Mouse (Mus musculus) cortical plate, adult 2 months (tissue): Measurements from ENCODE around the gene 6430571L13Rik.

Experiments
- CTCF ChIP-seq: fragments of 200-500 bp; IDR thresholded peaks from 2 replicates; pipeline ENCODE4 v1.5.1; 2011; ENCODE audit warnings: mild to moderate bottlenecking, control low read depth, low read length; ENCODE audit not compliant: insufficient read depth; ENCODE audit errors: extremely low read depth
- POLR2A ChIP-seq: fragments of 200-500 bp; IDR thresholded peaks from 2 replicates; pipeline ENCODE4 v1.6.1; 2011; ENCODE audit warnings: mild to moderate bottlenecking, low read length, control low read depth; ENCODE audit not compliant: insufficient read depth; ENCODE audit errors: extremely low read depth

- TF ChIP-seq CTCF (no peak), POLR2A (no peak)
These were observed 5.7 kb downstream of the 6430571L13Rik start for GRCm38 (mm10) chr9:107346081-107346480.
